Mouse (Mus musculus): ENCODE measurements around the gene Olfr1121. TPM values are rescaled to one million over a fixed set of nuclear protein-coding genes. Genes with fewer than 3 reads are reported as not detected.
A peak's percentile ranks its signal among the peaks of the same experiment; 100 is the strongest.
"Not testable (repeated sequence)": the region's sequence is repeated elsewhere in the genome, so short reads cannot be mapped to it uniquely, and the experiment has no call there.

Gene Olfr1121
- polyA plus RNA-seq (2015; fragmentation: Nextera tagmentation; extraction: Ambion mirVana) = not detected in 2 replicates

DNA sequence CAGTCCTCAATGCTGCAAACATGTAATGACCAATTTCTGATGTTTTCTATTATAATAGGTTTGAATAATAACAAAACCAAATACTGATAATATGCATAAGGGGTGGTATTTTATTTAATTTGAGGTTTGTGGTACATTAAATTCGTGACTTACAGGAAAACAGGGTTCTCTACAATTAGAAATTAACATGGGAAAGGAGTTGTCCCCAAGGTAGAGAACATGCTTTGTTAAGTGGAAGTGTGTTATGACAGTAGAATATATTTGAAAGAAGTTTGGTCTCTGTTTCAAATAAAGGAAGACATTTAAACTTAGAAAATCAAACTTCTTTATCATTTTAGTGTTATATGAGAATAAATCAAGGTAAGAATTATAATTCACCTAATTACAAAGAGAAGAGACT lies at the start of gene Olfr1121:
Gene Olfr1121 (plus strand): TSS at position 301 of the 400 bp plus-strand sequence.
- Histone ChIP-seq H3K9ac (ENCODE audit: low read length) (no peak within 1 kb of the TSS), H3K4me3 (ENCODE audit: low read length) (no peak within 1 kb of the TSS), H3K9me3 (replicated peaks; ENCODE audit: control insufficient read depth, low read length) (no peaks in the 10 kb centered on the region), H3K4me1 (ENCODE audit: control insufficient read depth, insufficient read depth, low read length) (no peaks in the 10 kb centered on the region), H3K27me3 (ENCODE audit: control insufficient read depth, insufficient read depth, low read length) (no peaks in the 10 kb centered on the region), H3K4me2 (ENCODE audit: low read depth, low read length) (no peak within 1 kb of the TSS), H3K27ac (ENCODE audit: low read length) (no peak within 1 kb of the TSS), H3K36me3 (ENCODE audit: control insufficient read depth, insufficient read depth) (no peaks in the 10 kb centered on the region)
- ATAC-seq (replicated peaks; ENCODE audit: extremely low read depth, insufficient read depth, low FRiP score) = no peak
- 25% methylated on average over 1 of the region's 1 CpGs for WGBS

DNA sequence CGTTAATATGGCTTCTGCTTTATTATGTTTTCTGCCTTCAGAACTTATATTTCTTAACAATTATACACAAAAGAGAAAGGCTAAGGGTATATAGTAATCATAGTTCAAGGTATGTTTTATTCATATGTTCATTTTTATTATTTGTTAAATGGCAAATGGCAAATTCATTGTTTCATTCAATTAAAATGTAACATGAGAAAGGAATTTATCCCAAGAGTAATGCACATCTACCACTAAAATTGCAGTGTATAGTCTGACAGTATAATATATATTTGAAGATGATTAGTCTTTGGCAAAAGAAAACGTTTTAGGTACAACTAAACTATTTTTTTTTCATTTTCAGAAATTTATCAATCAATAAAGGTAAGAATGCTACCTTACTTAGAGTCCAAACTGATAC lies 15.2 kb upstream of the Olfr1121 start, which contains the start of gene Olfr1120:
Gene Olfr1120 (plus strand): TSS at position 301 of the 400 bp plus-strand sequence.
- Histone ChIP-seq H3K36me3 (ENCODE audit: control insufficient read depth, insufficient read depth) (no peaks in the 10 kb centered on the region), H3K4me3 (ENCODE audit: low read length) (no peak within 1 kb of the TSS), H3K9ac (ENCODE audit: low read length) (no peak within 1 kb of the TSS), H3K27ac (ENCODE audit: low read length) (no peak within 1 kb of the TSS), H3K27me3 (ENCODE audit: control insufficient read depth, insufficient read depth, low read length) (no peaks in the 10 kb centered on the region), H3K4me2 (ENCODE audit: low read depth, low read length) (no peak within 1 kb of the TSS), H3K9me3 (replicated peaks; ENCODE audit: control insufficient read depth, low read length) (no peaks in the 10 kb centered on the region), H3K4me1 (ENCODE audit: control insufficient read depth, insufficient read depth, low read length) (no peaks in the 10 kb centered on the region)
- 47% methylated on average over 2 of the region's 2 CpGs for WGBS
- no peak for ATAC-seq (replicated peaks; ENCODE audit: extremely low read depth, insufficient read depth, low FRiP score)

DNA sequence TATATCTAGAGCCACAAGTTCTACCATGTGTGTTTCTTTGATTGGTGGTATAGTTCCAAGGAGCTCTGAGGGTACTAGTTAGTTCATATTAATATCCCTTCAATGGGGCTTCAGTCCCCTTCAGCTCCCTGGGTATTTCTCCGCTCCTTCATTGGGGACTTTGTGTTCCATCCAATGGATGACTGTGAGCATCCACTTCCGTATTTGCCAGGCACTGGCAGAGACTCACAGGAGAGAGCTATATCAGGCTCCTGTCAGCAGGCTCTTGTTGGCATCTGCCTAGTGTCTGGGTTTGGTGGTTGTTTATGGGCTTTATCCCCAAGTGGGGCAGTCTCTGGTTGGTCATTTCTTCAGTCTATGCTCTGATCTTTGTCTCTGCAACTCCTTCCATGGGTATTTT lies 9.6 kb upstream of the Olfr1121 start:
- H3K9me3 ChIP-seq (replicated peaks; ENCODE audit: control insufficient read depth, low read length); ATAC-seq (replicated peaks; ENCODE audit: extremely low read depth, insufficient read depth, low FRiP score); H3K4me1 ChIP-seq (ENCODE audit: control insufficient read depth, insufficient read depth, low read length); H3K27me3 ChIP-seq (ENCODE audit: control insufficient read depth, insufficient read depth, low read length); H3K36me3 ChIP-seq (ENCODE audit: control insufficient read depth, insufficient read depth); H3K9ac ChIP-seq (ENCODE audit: low read length); H3K4me3 ChIP-seq (ENCODE audit: low read length); H3K27ac ChIP-seq (ENCODE audit: low read length); H3K4me2 ChIP-seq (ENCODE audit: low read depth, low read length): not testable (repeated sequence)
- WGBS = 56% methylated on average over 2 of the region's 2 CpGs

DNA sequence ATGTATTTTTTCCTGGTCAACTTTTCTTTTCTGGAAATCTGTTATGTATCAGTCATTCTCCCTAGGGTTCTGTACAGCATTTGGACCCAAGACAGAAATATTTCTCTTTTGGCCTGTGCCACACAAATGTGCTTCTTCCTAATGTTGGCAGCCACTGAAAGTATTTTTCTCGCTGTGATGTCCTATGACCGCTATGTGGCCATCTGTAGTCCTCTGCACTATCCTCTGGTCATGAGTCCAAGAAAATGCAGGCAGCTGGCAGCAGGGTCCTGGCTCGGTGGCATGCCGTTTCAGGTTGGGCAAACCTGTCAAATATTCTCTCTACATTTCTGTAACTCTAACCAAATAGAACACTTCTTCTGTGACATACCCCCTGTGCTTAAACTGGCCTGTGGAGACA lies 2.0 kb downstream of the Olfr1121 start:
- no peak overlapping the region for H3K4me2 ChIP-seq (ENCODE audit: low read depth, low read length)
- WGBS = 85% methylated on average over 4 of the region's 4 CpGs
- no peaks in the 10 kb centered on the region for H3K9me3 ChIP-seq (replicated peaks; ENCODE audit: control insufficient read depth, low read length)
- no peaks in the 10 kb centered on the region for H3K36me3 ChIP-seq (ENCODE audit: control insufficient read depth, insufficient read depth)
- ATAC-seq (replicated peaks; ENCODE audit: extremely low read depth, insufficient read depth, low FRiP score) = no peak
- H3K4me3 ChIP-seq (ENCODE audit: low read length) = no peak overlapping the region
- no peak overlapping the region for H3K27ac ChIP-seq (ENCODE audit: low read length)
- H3K4me1 ChIP-seq (ENCODE audit: control insufficient read depth, insufficient read depth, low read length) = no peaks in the 10 kb centered on the region
- H3K9ac ChIP-seq (ENCODE audit: low read length) = no peak overlapping the region
- no peaks in the 10 kb centered on the region for H3K27me3 ChIP-seq (ENCODE audit: control insufficient read depth, insufficient read depth, low read length)

DNA sequence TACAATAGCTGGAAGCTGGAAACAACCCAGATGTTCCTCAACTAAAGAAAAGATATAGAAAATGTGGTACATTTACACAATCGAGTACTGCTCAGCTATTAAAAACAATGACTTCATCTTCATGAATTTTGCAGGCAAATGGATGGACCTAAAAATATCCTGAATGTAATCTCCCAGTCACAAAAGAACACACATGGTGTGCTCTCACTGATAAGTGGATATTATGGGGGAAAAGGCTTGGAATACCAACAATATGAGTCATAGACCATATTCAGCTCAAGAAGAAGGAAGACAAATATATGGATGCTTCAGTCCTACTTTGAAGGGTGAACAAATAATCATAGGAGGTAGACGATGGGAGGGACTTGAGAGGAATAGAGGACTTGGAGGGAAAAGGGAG lies 14.2 kb downstream of the Olfr1121 start:
- 31% methylated on average over 2 of the region's 2 CpGs for WGBS
- Histone ChIP-seq H3K4me2 (ENCODE audit: low read depth, low read length) (no peak overlapping the region), H3K4me1 (ENCODE audit: control insufficient read depth, insufficient read depth, low read length) (no peaks in the 10 kb centered on the region), H3K4me3 (ENCODE audit: low read length) (no peak overlapping the region), H3K27me3 (ENCODE audit: control insufficient read depth, insufficient read depth, low read length) (no peaks in the 10 kb centered on the region), H3K36me3 (ENCODE audit: control insufficient read depth, insufficient read depth) (no peaks in the 10 kb centered on the region), H3K9ac (ENCODE audit: low read length) (no peak overlapping the region), H3K27ac (ENCODE audit: low read length) (no peak overlapping the region), H3K9me3 (replicated peaks; ENCODE audit: control insufficient read depth, low read length) (no peaks in the 10 kb centered on the region)
- peak; percentile 55; the same call in 1 of the 2 replicates for ATAC-seq (replicated peaks; ENCODE audit: extremely low read depth, insufficient read depth, low FRiP score)

DNA sequence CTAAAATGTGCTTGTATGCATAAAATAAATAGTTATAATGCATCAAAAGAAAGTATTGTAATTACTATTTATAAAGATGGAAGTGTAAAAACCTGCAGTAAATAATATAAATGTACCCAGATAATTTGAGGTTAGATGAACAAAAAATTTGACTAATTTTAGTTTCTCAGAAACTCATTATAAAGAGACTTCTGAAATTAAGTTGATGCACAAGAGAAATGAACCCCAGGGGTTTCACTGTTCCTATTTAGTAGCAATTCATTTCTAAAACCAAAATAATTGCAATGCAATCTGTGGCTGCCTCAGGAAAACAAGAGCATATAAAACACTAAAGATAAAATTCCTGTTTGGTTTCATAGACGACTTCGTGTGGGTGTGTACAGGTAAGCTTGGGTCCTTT lies 15.9 kb downstream of the Olfr1121 start, which contains the start of gene Olfr1122:
Gene Olfr1122 (plus strand): TSS at position 301 of the 400 bp plus-strand sequence.
- Histone ChIP-seq H3K4me2 (ENCODE audit: low read depth, low read length) (no peak within 1 kb of the TSS), H3K9me3 (replicated peaks; ENCODE audit: control insufficient read depth, low read length) (no peaks in the 10 kb centered on the region), H3K27ac (ENCODE audit: low read length) (no peak within 1 kb of the TSS), H3K9ac (ENCODE audit: low read length) (no peak within 1 kb of the TSS), H3K4me1 (ENCODE audit: control insufficient read depth, insufficient read depth, low read length) (no peaks in the 10 kb centered on the region), H3K4me3 (ENCODE audit: low read length) (no peak within 1 kb of the TSS), H3K36me3 (ENCODE audit: control insufficient read depth, insufficient read depth) (no peaks in the 10 kb centered on the region), H3K27me3 (ENCODE audit: control insufficient read depth, insufficient read depth, low read length) (no peaks in the 10 kb centered on the region)
- WGBS = 75% methylated on average over 2 of the region's 2 CpGs
- ATAC-seq (replicated peaks; ENCODE audit: extremely low read depth, insufficient read depth, low FRiP score) = no peak

DNA sequence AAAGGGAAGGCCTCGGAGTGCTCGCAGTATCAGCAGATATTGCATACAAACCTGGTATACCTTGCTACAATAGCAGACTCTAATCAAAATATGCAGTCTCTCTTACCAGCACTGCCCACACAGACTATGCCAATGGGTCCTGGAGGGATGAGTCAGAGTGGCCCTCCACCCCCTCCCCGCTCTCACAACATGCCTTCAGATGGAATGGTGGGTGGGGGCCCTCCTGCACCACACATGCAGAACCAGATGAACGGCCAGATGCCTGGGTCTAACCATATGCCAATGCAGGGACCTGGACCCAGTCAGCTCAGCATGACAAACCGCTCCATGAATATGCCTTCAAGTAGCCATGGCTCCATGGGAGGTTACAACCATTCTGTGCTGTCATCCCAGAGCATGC lies 23.9 kb downstream of the Olfr1121 start:
- ATAC-seq (replicated peaks; ENCODE audit: extremely low read depth, insufficient read depth, low FRiP score); H3K27ac ChIP-seq (ENCODE audit: low read length); H3K36me3 ChIP-seq (ENCODE audit: control insufficient read depth, insufficient read depth); H3K27me3 ChIP-seq (ENCODE audit: control insufficient read depth, insufficient read depth, low read length); H3K4me1 ChIP-seq (ENCODE audit: control insufficient read depth, insufficient read depth, low read length); H3K4me2 ChIP-seq (ENCODE audit: low read depth, low read length); H3K9me3 ChIP-seq (replicated peaks; ENCODE audit: control insufficient read depth, low read length); H3K9ac ChIP-seq (ENCODE audit: low read length); H3K4me3 ChIP-seq (ENCODE audit: low read length): not testable (repeated sequence)
- WGBS = 80% methylated on average over 5 of the region's 5 CpGs

DNA sequence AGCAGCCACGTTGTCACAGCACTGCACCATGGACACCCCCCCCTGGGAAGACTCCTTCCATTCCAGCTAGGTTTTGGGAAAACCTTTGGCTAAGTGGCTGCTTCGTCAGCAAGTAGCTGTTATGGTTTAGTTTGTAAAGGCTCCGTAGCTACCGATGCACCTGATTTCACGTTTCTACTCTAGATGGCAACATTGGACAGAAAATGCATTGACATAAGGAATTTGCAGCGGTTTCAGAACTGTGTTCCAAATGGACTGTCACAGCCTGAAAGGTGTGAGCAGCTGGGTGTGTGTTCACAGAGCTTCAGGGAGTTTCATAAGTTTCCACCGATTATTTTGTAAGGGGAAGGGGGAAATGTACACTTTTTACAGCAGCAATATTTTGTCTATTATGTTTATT lies 25.0 kb downstream of the Olfr1121 start:
- not testable (repeated sequence) for H3K9ac ChIP-seq (ENCODE audit: low read length); H3K27me3 ChIP-seq (ENCODE audit: control insufficient read depth, insufficient read depth, low read length); H3K4me2 ChIP-seq (ENCODE audit: low read depth, low read length); H3K9me3 ChIP-seq (replicated peaks; ENCODE audit: control insufficient read depth, low read length); H3K4me3 ChIP-seq (ENCODE audit: low read length); H3K36me3 ChIP-seq (ENCODE audit: control insufficient read depth, insufficient read depth); ATAC-seq (replicated peaks; ENCODE audit: extremely low read depth, insufficient read depth, low FRiP score); H3K27ac ChIP-seq (ENCODE audit: low read length); H3K4me1 ChIP-seq (ENCODE audit: control insufficient read depth, insufficient read depth, low read length)
- WGBS = 68% methylated on average over 7 of the region's 7 CpGs

DNA sequence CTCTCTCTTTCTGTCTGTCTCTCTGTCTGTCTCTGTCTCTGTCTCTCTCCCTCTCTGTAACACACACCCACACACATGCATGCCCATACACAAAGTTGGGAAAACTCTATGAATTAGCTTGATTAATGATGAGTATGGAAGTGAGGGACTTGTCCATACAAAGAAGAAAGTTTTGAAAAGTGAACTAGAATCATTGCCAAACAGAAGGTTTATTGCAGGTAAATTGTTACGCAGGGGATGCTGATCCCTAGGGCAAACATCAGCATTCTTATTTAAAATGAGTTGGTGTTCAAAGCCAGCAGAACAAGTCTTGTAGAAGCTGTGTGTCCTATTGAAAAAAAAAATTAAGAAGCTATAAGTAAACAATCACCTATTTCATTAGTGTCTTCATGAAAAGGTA lies 46.6 kb downstream of the Olfr1121 start, which contains the start of gene Olfr1123:
Gene Olfr1123 (plus strand): TSS at position 301 of the 400 bp plus-strand sequence.
- Histone ChIP-seq H3K9ac (ENCODE audit: low read length) (no peak within 1 kb of the TSS), H3K4me1 (ENCODE audit: control insufficient read depth, insufficient read depth, low read length) (no peaks in the 10 kb centered on the region), H3K27me3 (ENCODE audit: control insufficient read depth, insufficient read depth, low read length) (no peaks in the 10 kb centered on the region), H3K4me2 (ENCODE audit: low read depth, low read length) (no peak within 1 kb of the TSS), H3K36me3 (ENCODE audit: control insufficient read depth, insufficient read depth) (no peaks in the 10 kb centered on the region), H3K9me3 (replicated peaks; ENCODE audit: control insufficient read depth, low read length) (no peaks in the 10 kb centered on the region), H3K4me3 (ENCODE audit: low read length) (no peak within 1 kb of the TSS), H3K27ac (ENCODE audit: low read length) (no peak within 1 kb of the TSS)
- no peak for ATAC-seq (replicated peaks; ENCODE audit: extremely low read depth, insufficient read depth, low FRiP score)
- WGBS = 85% methylated on average over 1 of the region's 1 CpGs

All from heart, embryonic 16.5 days (tissue).